Mouse (Mus musculus): ENCODE measurements around the gene Glt1d1.
"Not testable (repeated sequence)": the region's sequence is repeated elsewhere in the genome, so short reads cannot be mapped to it uniquely, and the experiment has no call there.

Glt1d1 gene

GRCm38 (mm10) chr5:127703609-127704180 lies 71.6 kb downstream of the Glt1d1 start:
- no peak for DNase-seq

DNA sequence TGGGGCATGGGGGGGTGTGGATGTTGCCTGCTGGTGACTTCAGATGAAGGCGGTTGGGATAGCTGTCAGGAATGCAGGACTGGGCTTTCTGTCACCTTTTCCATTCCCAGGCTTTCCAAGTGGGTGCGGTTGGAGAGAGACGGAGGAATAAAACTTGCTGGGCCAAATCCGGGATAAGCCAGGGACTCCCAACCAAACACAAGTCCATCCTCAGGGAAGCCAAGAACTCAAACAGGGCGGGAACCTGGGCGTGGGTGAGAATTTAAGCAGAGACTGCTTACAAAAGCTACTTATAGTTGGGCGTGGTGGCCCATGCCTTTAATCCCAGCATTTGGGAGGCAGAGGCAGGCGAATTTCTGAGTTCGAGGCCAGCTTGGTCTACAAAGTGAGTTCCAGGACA lies 73.2 kb downstream of the Glt1d1 start:
- no peak for DNase-seq

GRCm38 (mm10) chr5:127705976-127706375 lies 73.9 kb downstream of the Glt1d1 start:
- no peak for DNase-seq

DNA sequence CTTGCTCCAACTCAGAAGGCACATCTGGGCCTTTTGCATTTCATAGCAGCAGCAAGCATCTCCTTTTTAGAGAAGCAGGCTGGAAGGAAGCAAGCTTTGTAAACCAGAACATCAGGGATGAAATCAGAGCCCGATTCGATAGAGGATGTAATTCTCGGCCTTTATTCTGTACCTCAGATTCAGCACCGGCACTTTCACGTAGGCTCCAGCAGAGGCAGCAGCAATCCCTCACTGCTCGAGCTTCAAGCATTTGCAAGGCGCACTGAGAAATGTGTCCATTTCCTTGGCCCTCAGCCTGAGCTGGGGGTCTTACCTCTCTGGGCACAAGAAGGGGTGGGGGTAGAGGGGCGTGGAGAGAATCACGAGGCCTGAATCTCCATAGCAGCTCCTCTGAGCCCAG lies 76.1 kb downstream of the Glt1d1 start:
- DNase-seq: no peak

GRCm38 (mm10) chr5:127714783-127715704 lies 83.0 kb downstream of the Glt1d1 start:
- no peak for DNase-seq

- DNase-seq: no peak
Observed at GRCm38 (mm10) chr5:127720591-127721379, 88.7 kb downstream of the Glt1d1 start.

DNA sequence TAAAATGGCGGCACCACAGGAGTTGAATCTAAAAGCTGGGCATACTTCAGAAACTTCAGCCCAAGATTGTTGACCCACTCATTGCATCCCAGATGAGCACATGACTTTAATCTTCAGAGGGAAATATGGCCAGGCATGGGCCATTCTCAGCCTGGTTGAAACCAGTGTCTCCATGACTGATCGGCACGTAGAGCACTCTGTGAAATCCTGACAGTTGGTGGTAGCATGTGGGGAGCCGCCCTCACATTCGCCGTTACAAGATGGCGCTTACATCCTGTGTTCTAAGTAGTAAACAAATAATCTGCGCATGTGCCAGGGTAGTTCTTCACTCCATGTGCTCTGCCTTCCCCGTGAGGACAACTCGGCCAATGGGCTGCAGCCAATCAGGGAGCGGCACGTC lies 90.1 kb downstream of the Glt1d1 start:
- not testable (repeated sequence) for DNase-seq

GRCm38 (mm10) chr5:127730351-127730750 lies 98.3 kb downstream of the Glt1d1 start:
- DNase-seq: no peak

DNA sequence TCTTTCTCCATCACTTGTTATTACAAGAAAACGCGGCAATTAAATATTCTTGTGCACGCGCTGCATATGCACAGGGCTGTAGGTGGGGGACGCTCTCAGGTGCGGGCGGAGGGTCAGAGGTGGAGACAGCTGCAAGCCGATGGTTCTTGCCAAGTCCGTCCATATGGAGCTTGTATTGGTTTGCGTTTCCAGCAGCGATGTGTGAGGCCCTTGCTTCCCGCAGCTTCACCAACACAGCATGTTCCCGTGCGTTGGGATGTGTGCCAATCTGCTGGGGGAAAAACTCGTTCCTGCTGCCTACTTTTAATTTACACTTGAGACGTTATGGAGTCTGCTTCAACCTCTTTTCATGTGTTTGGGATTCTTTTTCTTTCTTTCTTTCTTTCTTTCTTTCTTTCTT lies 109.3 kb downstream of the Glt1d1 start:
- no peak for DNase-seq

DNA sequence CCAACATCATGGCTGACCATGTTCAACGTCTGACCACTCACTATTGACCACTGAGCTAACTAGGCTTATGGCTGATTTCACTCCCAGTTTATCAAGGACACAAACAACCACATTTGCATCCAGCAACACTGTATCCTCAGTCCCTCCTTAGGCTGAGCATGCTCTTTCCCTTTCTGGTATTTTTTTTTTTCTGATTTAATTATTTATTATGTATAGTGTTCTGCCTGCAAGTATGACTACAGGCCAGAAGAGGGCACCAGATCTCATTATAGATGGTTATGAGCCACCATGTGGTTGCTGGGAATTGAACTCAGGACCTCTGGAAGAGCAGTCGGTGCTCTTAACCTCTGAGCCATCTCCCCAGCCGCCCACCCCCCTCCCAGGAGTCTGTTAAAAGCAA lies 117.5 kb downstream of the Glt1d1 start:
- DNase-seq: not testable (repeated sequence)

GRCm38 (mm10) chr5:127751262-127751975 lies 119.4 kb downstream of the Glt1d1 start:
- no peak for DNase-seq

DNA sequence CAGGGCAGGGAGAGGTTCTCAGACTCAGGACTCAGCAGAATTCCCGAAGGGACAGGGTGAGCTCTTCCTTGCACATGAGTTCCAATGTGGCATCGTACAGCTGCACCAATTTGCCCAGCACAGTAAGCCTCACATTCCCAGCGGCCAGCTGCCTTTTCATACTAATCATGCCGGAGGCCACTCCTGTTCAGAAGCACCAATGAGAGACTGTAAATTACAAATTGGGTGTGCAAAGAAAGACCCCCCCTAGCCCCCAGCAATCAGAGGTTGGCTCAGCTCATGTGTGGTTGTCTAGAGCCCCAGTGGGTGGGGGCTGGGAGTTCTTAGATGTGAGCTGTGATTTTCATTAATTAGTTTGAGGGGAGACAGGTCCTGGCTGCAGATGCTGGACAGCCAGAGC lies 123.5 kb downstream of the Glt1d1 start:
- no peak for DNase-seq

DNA sequence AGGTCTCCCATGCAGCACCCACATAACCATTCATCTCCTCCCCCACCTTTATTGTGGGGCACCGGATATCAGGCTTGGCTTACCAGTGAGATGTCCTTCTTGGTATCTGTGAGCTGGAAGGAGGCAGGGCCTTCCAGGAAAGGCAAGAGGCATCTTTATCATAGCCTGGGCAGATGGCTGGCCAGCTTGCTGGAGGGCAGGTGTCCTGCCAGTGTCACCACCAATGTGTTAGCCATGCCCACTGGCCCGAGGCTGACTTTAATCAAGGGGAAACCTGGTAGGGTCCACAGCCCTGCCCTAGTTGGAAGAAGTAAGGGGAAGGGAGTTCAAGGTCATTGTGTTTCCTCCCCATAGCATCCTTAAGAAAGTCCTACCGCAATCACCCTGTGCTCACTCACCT lies 123.9 kb downstream of the Glt1d1 start:
- no peak for DNase-seq

- DNase-seq: no peak
Observed at GRCm38 (mm10) chr5:127756671-127757423, 124.8 kb downstream of the Glt1d1 start.

- DNase-seq: no peak
Observed at GRCm38 (mm10) chr5:127758576-127758975, 126.5 kb downstream of the Glt1d1 start.
